Mouse (Mus musculus) embryonic facial prominence, embryonic 13.5 days (tissue): ENCODE data around the gene Cers5. TPM values are rescaled to one million over a fixed set of nuclear protein-coding genes. Genes with fewer than 3 reads are reported as not detected.
"Not testable (repeated sequence)": the region's sequence is repeated elsewhere in the genome, so short reads cannot be mapped to it uniquely, and the experiment has no call there.

Experiments used
- ATAC-seq: fragments of 200-750 bp; cut with Nextera tagmentation; 2 replicates; pipeline ENCODE4 v1.8.0; 2017; ENCODE audit warnings: low read depth; ENCODE audit not compliant: insufficient number of reproducible peaks, insufficient read depth, low FRiP score, low TSS enrichment
- H3K27ac ChIP-seq: fragments of 300-500 bp; sonication (generic); 2 replicates; pipeline ENCODE4 v1.5.1; 2015; ENCODE audit warnings: moderate library complexity, mild to moderate bottlenecking, inconsistent platforms
- H3K27me3 ChIP-seq: fragments of 300-500 bp; sonication (generic); 2 replicates; pipeline ENCODE4 v1.6.1; 2015; ENCODE audit warnings: mild to moderate bottlenecking, inconsistent platforms
- H3K36me3 ChIP-seq: fragments of 300-500 bp; sonication (generic); 2 replicates; pipeline ENCODE4 v1.6.1; 2015; ENCODE audit warnings: mild to moderate bottlenecking, inconsistent platforms
- H3K4me1 ChIP-seq: fragments of 300-500 bp; sonication (generic); 2 replicates; pipeline ENCODE4 v1.6.1; 2015; ENCODE audit warnings: inconsistent platforms
- H3K4me2 ChIP-seq: fragments of 300-500 bp; sonication (generic); 2 replicates; pipeline ENCODE4 v1.6.1; 2015; ENCODE audit warnings: moderate library complexity, mild to moderate bottlenecking, inconsistent platforms
- H3K4me3 ChIP-seq: fragments of 300-500 bp; sonication (generic); 2 replicates; pipeline ENCODE4 v1.5.1; 2015; ENCODE audit warnings: mild to moderate bottlenecking, inconsistent platforms
- H3K9ac ChIP-seq: fragments of 300-500 bp; sonication (generic); 2 replicates; pipeline ENCODE4 v1.6.1; 2015; ENCODE audit warnings: mild to moderate bottlenecking, inconsistent platforms
- H3K9me3 ChIP-seq: fragments of 300-500 bp; sonication (generic); 2 replicates; pipeline ENCODE4 v1.6.1; 2016; ENCODE audit warnings: inconsistent platforms
- WGBS: fragments of 180-500 bp; shearing (Covaris S2); methylation state at CpG from one replicate; pipeline ENCODE4 v1.1.7; 2015; ENCODE audit warnings: mixed read lengths; 5-methylcytosine and 5-hydroxymethylcytosine counted together
- polyA plus RNA-seq: library from polyadenylated mRNA; unstranded; fragments of >200 nt; fragmentation: Nextera tagmentation; extraction: Ambion mirVana; gene quantifications from 2 replicates; pipeline ENCODE4 v1.2.1, GENCODE M21; 2015

Cers5 gene
- polyA plus RNA-seq, 1 experiment from 2014 or later = 70.8 TPM

- H3K4me3 ChIP-seq = no peak overlapping the region
- no peaks in the 10 kb centered on the region for H3K27me3 ChIP-seq
- no peak for ATAC-seq
- 93% methylated on average over 2 of the region's 2 CpGs for WGBS
- no peaks in the 10 kb centered on the region for H3K4me1 ChIP-seq
- peaks cover 89% of the 10 kb centered on the region for H3K36me3 ChIP-seq
- no peak overlapping the region for H3K9ac ChIP-seq
- H3K27ac ChIP-seq = no peak overlapping the region
- H3K9me3 ChIP-seq = no peaks in the 10 kb centered on the region
- H3K4me2 ChIP-seq = no peak overlapping the region
These were observed 37.1 kb downstream of the Cers5 start for GRCm38 (mm10) chr15:99735631-99736030.

DNA sequence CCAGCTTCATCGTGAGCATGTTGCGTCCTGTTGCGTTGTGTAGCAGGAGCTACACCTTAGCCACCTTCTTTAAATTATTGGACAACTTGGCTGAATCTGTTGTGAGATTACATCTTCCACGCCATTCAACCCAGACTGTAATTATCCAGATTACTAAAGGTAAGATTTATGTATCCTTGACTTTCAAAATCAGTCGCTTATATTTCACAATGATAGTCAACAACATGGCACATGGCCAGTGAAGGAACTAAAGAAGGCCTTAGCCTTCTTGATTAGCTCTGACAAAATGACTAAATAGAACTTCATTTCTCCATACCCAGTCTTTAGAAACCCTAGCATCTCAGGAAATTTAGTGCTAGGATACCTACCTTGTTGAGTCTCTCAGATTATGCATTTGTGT is 39.5 kb downstream of the Cers5 start:
- H3K9me3 ChIP-seq = 0 out of 2 replicates have a peak, but pooled peaks cover 4% of the 10 kb centered on the region
- no peaks in the 10 kb centered on the region for H3K27me3 ChIP-seq
- H3K9ac ChIP-seq = no peak overlapping the region
- WGBS = 93% methylated on average over 5 of the region's 5 CpGs
- ATAC-seq = no peak
- H3K4me3 ChIP-seq = no peak overlapping the region
- H3K36me3 ChIP-seq = peaks cover 87% of the 10 kb centered on the region
- H3K27ac ChIP-seq = no peak overlapping the region
- no peaks in the 10 kb centered on the region for H3K4me1 ChIP-seq
- no peak overlapping the region for H3K4me2 ChIP-seq

GRCm38 (mm10) chr15:99731678-99732077 is 41.0 kb downstream of the Cers5 start:
- no peak overlapping the region for H3K9ac ChIP-seq
- H3K4me3 ChIP-seq = no peak overlapping the region
- 0 out of 2 replicates have a peak, but pooled peaks cover 4% of the 10 kb centered on the region for H3K9me3 ChIP-seq
- H3K4me1 ChIP-seq = peaks cover under 1% of the 10 kb centered on the region
- no peak overlapping the region for H3K4me2 ChIP-seq
- WGBS = 91% methylated on average over 3 of the region's 3 CpGs
- no peak for ATAC-seq
- H3K27me3 ChIP-seq = no peaks in the 10 kb centered on the region
- no peak overlapping the region for H3K27ac ChIP-seq
- peaks cover 81% of the 10 kb centered on the region for H3K36me3 ChIP-seq

DNA sequence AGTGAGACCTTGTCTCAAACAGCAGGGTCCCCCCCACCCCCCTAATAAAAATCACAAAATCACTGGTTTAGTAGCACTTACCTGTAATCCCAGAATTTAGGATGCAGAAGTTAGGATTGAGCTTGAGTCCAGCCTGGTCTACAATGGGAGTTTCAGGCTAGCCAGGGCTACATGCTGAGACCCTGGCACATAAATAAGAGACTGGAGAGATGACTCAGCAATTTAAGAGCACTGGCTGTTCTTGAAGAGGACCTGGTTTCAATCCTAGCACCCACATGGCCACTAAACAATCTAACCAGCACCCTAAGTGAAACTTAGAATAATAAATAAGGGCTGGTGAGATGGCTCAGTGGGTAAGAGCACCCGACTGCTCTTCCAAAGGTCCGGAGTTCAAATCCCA is 41.5 kb downstream of the Cers5 start:
- H3K4me2 ChIP-seq = no peak overlapping the region

GRCm38 (mm10) chr15:99729056-99729783 is 43.5 kb downstream of the Cers5 start:
- H3K27me3 ChIP-seq = no peaks in the 10 kb centered on the region

More for the DNA sequence above, 41.5 kb downstream of the Cers5 start:
- no peak overlapping the region for H3K4me3 ChIP-seq
- H3K9me3 ChIP-seq = 0 out of 2 replicates have a peak, but pooled peaks cover 4% of the 10 kb centered on the region
- ATAC-seq = no peak
- no peaks in the 10 kb centered on the region for H3K27me3 ChIP-seq
- no peak overlapping the region for H3K9ac ChIP-seq
- peaks cover 75% of the 10 kb centered on the region for H3K36me3 ChIP-seq
- 95% methylated on average over 2 of the region's 2 CpGs for WGBS
- no peak overlapping the region for H3K27ac ChIP-seq
- peaks cover 5% of the 10 kb centered on the region for H3K4me1 ChIP-seq

DNA sequence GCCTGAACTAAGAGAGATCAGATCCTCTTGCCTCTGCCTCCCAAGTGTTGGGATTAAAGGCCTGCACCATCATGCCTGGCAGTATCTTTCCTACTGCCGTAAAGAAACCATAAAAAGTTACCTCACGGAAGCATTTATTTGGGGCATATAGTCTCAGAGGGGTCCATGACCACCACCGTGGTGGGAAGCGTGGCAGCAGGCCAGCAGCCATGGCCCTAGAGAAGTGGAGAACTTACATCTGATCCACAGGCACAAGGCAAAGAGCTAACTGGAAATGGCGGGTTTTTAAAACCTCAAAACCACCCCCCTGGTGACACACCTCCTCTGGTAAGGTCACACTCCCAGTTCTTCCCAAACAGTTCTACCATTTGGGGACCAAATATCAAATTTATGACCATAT is 44.5 kb downstream of the Cers5 start:
- peaks cover 52% of the 10 kb centered on the region for H3K36me3 ChIP-seq

More at GRCm38 (mm10) chr15:99729056-99729783, 43.5 kb downstream of the Cers5 start:
- H3K36me3 ChIP-seq = peaks cover 58% of the 10 kb centered on the region
- no peak overlapping the region for H3K27ac ChIP-seq
- no peak overlapping the region for H3K4me3 ChIP-seq
- H3K4me2 ChIP-seq = no peak overlapping the region
- H3K9ac ChIP-seq = no peak overlapping the region
- peaks cover 12% of the 10 kb centered on the region for H3K4me1 ChIP-seq
- ATAC-seq = no peak
- 0 out of 2 replicates have a peak, but pooled peaks cover 4% of the 10 kb centered on the region for H3K9me3 ChIP-seq
- WGBS = 95% methylated on average over 3 of the region's 4 CpGs

GRCm38 (mm10) chr15:99727525-99727924 is 45.2 kb downstream of the Cers5 start:
- no peak overlapping the region for H3K27ac ChIP-seq
- peaks cover 23% of the 10 kb centered on the region for H3K4me1 ChIP-seq
- H3K4me2 ChIP-seq = no peak overlapping the region
- H3K27me3 ChIP-seq = no peaks in the 10 kb centered on the region
- H3K36me3 ChIP-seq = peaks cover 47% of the 10 kb centered on the region
- no peak overlapping the region for H3K9ac ChIP-seq
- 0 out of 2 replicates have a peak, but pooled peaks cover 4% of the 10 kb centered on the region for H3K9me3 ChIP-seq
- no peak for ATAC-seq
- H3K4me3 ChIP-seq = no peak overlapping the region
- WGBS = 94% methylated on average over 12 of the region's 12 CpGs

More for the DNA sequence above, 44.5 kb downstream of the Cers5 start:
- no peak overlapping the region for H3K27ac ChIP-seq
- H3K27me3 ChIP-seq = no peaks in the 10 kb centered on the region
- 95% methylated on average over 5 of the region's 5 CpGs for WGBS
- H3K4me2 ChIP-seq = no peak overlapping the region
- H3K4me3 ChIP-seq = no peak overlapping the region
- peaks cover 22% of the 10 kb centered on the region for H3K4me1 ChIP-seq
- no peak overlapping the region for H3K9ac ChIP-seq
- ATAC-seq = no peak
- 0 out of 2 replicates have a peak, but pooled peaks cover 4% of the 10 kb centered on the region for H3K9me3 ChIP-seq

- not testable (repeated sequence) for H3K4me2 ChIP-seq, H3K9ac ChIP-seq, H3K4me3 ChIP-seq, H3K27ac ChIP-seq, H3K9me3 ChIP-seq, ATAC-seq, H3K27me3 ChIP-seq
- peaks cover 47% of the 10 kb centered on the region for H3K36me3 ChIP-seq
- peaks cover 23% of the 10 kb centered on the region for H3K4me1 ChIP-seq
- 93% methylated on average over 4 of the region's 5 CpGs for WGBS
These were observed 45.6 kb downstream of the Cers5 start for GRCm38 (mm10) chr15:99727039-99727438.

- H3K4me2 ChIP-seq = peak overlapping the region; percentile 65
- ATAC-seq = no peak
- peaks cover 23% of the 10 kb centered on the region for H3K4me1 ChIP-seq
- no peaks in the 10 kb centered on the region for H3K27me3 ChIP-seq
- H3K9me3 ChIP-seq = 0 out of 2 replicates have a peak, but pooled peaks cover 4% of the 10 kb centered on the region
- H3K4me3 ChIP-seq = peak overlapping the region; percentile 96
- WGBS = 73% methylated on average over 2 of the region's 2 CpGs
- peaks cover 47% of the 10 kb centered on the region for H3K36me3 ChIP-seq
- H3K9ac ChIP-seq = peak overlapping the region; percentile 94
- no peak overlapping the region for H3K27ac ChIP-seq
These were observed 46.1 kb downstream of the Cers5 start for GRCm38 (mm10) chr15:99726549-99726948.

DNA sequence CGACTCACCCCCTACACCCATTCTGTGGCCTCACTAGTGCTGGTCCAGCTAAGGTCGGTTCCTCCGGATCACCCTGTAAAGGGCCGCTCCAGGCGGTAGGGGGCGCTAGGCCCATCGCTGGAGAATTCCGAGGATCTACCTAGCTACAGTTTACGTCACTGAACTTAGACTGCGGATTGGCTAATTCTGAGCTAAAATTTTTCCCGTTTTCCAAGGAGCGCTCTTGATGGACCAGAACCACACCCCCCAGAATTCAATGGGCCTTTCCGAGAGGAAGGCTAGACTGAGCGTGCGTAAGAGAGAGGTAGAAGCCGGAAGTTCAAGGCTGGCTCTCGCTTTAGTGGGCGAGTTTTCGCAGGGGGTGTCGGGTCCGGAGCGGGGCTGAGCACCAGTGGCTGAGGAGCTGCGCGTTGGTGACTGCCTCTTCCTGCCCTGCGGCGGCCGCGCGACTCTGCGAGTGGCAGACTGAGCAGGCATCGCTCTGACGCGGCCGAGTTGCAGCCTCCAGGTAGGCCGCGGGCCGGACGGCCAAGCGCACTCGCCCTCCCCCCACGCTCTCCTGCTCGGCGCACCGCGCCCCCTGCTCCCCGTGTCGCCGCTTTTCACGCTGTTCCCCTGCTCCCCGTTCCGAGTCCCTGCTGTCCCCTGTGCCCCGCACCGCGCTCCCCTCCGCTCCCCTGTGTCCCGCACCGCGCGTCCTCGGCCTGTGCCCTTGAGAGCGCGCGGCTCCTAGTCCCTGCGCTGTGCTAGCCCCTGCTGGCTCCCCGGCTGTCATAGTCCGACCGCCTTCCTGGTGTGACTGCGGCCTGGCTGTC is 47.1 kb downstream of the Cers5 start, which contains the start of gene Cox14:
Cox14 (plus strand) TSS at position 278 of the 815 bp plus-strand sequence.
- peak; percentile 94 for ATAC-seq
- peak within 1 kb of the TSS; percentile 94 for H3K9ac ChIP-seq
- H3K4me3 ChIP-seq = peak within 1 kb of the TSS; percentile 96
- 0 out of 2 replicates have a peak, but pooled peaks cover 4% of the 10 kb centered on the region for H3K9me3 ChIP-seq
- peaks cover 23% of the 10 kb centered on the region for H3K4me1 ChIP-seq
- WGBS = under 1% methylated on average over 68 of the region's 68 CpGs
- H3K27me3 ChIP-seq = no peaks in the 10 kb centered on the region
- H3K4me2 ChIP-seq = peak within 1 kb of the TSS; percentile 65
- peak within 1 kb of the TSS; percentile 91 for H3K27ac ChIP-seq
- H3K36me3 ChIP-seq = peaks cover 40% of the 10 kb centered on the region

DNA sequence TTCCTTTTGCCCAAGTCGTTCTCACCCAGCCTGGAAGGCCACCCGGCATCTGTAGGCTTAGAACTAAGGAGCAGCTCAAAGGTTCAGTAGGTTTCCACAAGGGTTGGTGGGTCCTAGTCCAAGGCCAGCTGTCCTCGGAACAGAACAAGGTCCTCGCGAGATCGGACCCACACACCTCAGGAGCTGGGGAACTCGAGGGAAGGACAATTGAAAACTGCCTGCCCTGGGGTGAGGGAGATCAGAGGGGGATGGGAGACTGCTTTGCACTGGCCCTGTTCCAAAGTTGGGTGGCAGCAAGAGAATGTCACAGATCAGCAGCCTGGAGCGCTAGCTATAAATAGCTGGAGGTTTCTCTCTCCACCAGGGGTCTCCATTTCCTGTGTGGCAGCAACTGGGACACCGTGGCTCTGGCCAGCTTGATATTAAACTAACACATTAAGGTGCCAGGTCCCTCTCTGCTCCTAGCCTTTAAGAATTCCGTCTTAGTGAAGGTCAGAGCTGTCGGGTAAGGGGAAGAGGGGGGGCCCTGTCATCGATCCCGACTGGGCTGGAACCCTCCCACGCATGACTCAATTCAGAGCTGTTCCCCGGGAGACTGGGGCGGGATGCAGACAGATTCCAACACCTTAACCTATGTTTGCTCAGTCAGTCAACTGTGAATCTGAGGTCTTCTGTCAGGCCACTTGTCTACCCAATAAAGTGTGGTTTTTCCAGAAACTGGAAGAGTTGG is 48.2 kb downstream of the Cers5 start:
- H3K27me3 ChIP-seq = no peaks in the 10 kb centered on the region
- peak overlapping the region; percentile 60 for H3K9ac ChIP-seq
- 8% methylated on average over 16 of the region's 16 CpGs for WGBS
- peak overlapping the region; percentile 65 for H3K4me2 ChIP-seq
- peaks cover 23% of the 10 kb centered on the region for H3K4me1 ChIP-seq
- H3K36me3 ChIP-seq = peaks cover 31% of the 10 kb centered on the region
- H3K27ac ChIP-seq = peak overlapping the region; percentile 69; the same call in 1 of the 2 replicates
- 0 out of 2 replicates have a peak, but pooled peaks have one; percentile 8 for ATAC-seq
- H3K9me3 ChIP-seq = 0 out of 2 replicates have a peak, but pooled peaks cover 4% of the 10 kb centered on the region
- H3K4me3 ChIP-seq = peak overlapping the region; percentile 96
